Comparison of ENCODE assay signal across 9 mouse cellular contexts in genomic region chr12:79613061-79613788, GRCm38 (mm10).
DNase-seq lines count a peak whose midpoint lies in the region; ATAC-seq and TF ChIP-seq lines count a peak whose summit lies in the region.
"Had no signal": no experiment of that assay in that cellular context is flagged by ENCODE, and none has a peak within 500 bp of the region (broad histone marks: within the 10 kb centered on the region; RNA-seq: fewer than 3 reads in every experiment).

No protein-coding gene starts in this region.

- no peak for DNase-seq in heart, postnatal 14 days
- DNase-seq in G1E (ENCODE audit: low spot score): no peak
- DNase-seq in intestine, embryonic 14.5 days (ENCODE audit: low spot score): peak; percentile 52
- no peak for DNase-seq in urinary bladder, adult 18-20 months (ENCODE audit: low spot score in 2 of 2)
- DNase-seq in ovary, adult 18-20 months (ENCODE audit: low spot score): no peak

- no peaks in the 10 kb centered on the region for H3K79me2 ChIP-seq in macrophage (ENCODE audit: inconsistent target)

- no peak for ATAC-seq in heart, embryonic 11.5 days (replicated peaks; ENCODE audit: insufficient number of reproducible peaks, low FRiP score, low TSS enrichment)
- ATAC-seq in G1E (ENCODE audit: extremely low read depth, insufficient number of reproducible peaks, low FRiP score, poor library complexity, severe bottlenecking): no peak
- peak; percentile 42; the same call in 1 of the 2 replicates for ATAC-seq in embryonic facial prominence, embryonic 15.5 days (ENCODE audit: insufficient number of reproducible peaks, low FRiP score, low TSS enrichment, low read depth)
- peak; percentile 61 for ATAC-seq in intestine, embryonic 14.5 days (replicated peaks; ENCODE audit: low FRiP score, low TSS enrichment, low read depth)

- H3K9ac ChIP-seq in heart, embryonic 11.5 days (ENCODE audit: low read depth, low read length): no peak overlapping the region
- H3K9ac ChIP-seq in embryonic facial prominence, embryonic 15.5 days: no peak overlapping the region
- H3K9ac ChIP-seq in intestine, embryonic 14.5 days (ENCODE audit: low read length): no peak overlapping the region

- no peaks in the 10 kb centered on the region for H3K36me3 ChIP-seq in heart, embryonic 11.5 days (ENCODE audit: control insufficient read depth, insufficient read depth, low read length)
- H3K36me3 ChIP-seq in G1E (replicated peaks) (no peaks in the 10 kb centered on the region), macrophage (ENCODE audit: inconsistent target) (no peaks in the 10 kb centered on the region)
- no peaks in the 10 kb centered on the region for H3K36me3 ChIP-seq in embryonic facial prominence, embryonic 15.5 days
- no peaks in the 10 kb centered on the region for H3K36me3 ChIP-seq in intestine, embryonic 14.5 days (ENCODE audit: control insufficient read depth, insufficient read depth, low read length)

- H3K9me3 ChIP-seq in heart, embryonic 11.5 days (replicated peaks; ENCODE audit: control insufficient read depth, low read length): no peaks in the 10 kb centered on the region
- no peaks in the 10 kb centered on the region for H3K9me3 ChIP-seq in G1E (replicated peaks)
- H3K9me3 ChIP-seq in embryonic facial prominence, embryonic 15.5 days (replicated peaks): no peaks in the 10 kb centered on the region
- H3K9me3 ChIP-seq in intestine, embryonic 14.5 days (ENCODE audit: control insufficient read depth, low read length): no peaks in the 10 kb centered on the region

- peaks cover 22% of the 10 kb centered on the region for H3K4me1 ChIP-seq in heart, embryonic 11.5 days (ENCODE audit: control insufficient read depth, insufficient read depth, low read length)
- H3K4me1 ChIP-seq in G1E (ENCODE audit: insufficient read depth, low read depth, low read length): peaks cover 70% of the 10 kb centered on the region
- H3K4me1 ChIP-seq in embryonic facial prominence, embryonic 15.5 days: peaks cover 55% of the 10 kb centered on the region
- H3K4me1 ChIP-seq in intestine, embryonic 14.5 days (replicated peaks; ENCODE audit: control insufficient read depth, insufficient read depth, low read length): peaks cover 37% of the 10 kb centered on the region

- no peak for TF ChIP-seq CTCF in G1E (IDR thresholded peaks at IDR 0.05; ENCODE audit: low read depth, low read length)

- peak overlapping the region; percentile 32; the same call in 1 of the 2 replicates for H3K27ac ChIP-seq in heart, embryonic 11.5 days (ENCODE audit: low read depth, low read length)
- peak overlapping the region; percentile 86 for H3K27ac ChIP-seq in embryonic facial prominence, embryonic 15.5 days (replicated peaks)
- peak overlapping the region; percentile 59 for H3K27ac ChIP-seq in intestine, embryonic 14.5 days (ENCODE audit: low read depth)
- H3K27ac ChIP-seq in macrophage: peak overlapping the region; percentile 70

- H3K4me3 ChIP-seq in heart, embryonic 11.5 days (ENCODE audit: low read depth, low read length): no peak overlapping the region
- H3K4me3 ChIP-seq in G1E (ENCODE audit: low read depth, low read length) (peak overlapping the region; percentile 60; the same call in 1 of the 2 replicates), macrophage (ENCODE audit: inconsistent target) (no peak overlapping the region)
- no peak overlapping the region for H3K4me3 ChIP-seq in embryonic facial prominence, embryonic 15.5 days (replicated peaks)
- no peak overlapping the region for H3K4me3 ChIP-seq in intestine, embryonic 14.5 days (ENCODE audit: low read depth, low read length)

- H3K4me2 ChIP-seq in heart, embryonic 11.5 days: no peak overlapping the region
- H3K4me2 ChIP-seq in embryonic facial prominence, embryonic 15.5 days (replicated peaks): no peak overlapping the region
- H3K4me2 ChIP-seq in intestine, embryonic 14.5 days (ENCODE audit: low read length): no peak overlapping the region

- WGBS in heart, embryonic 11.5 days (ENCODE audit: insufficient replicate concordance): 83% methylated on average over 8 of the region's 8 CpGs
- 72% methylated on average over 8 of the region's 8 CpGs for WGBS in embryonic facial prominence, embryonic 15.5 days
- WGBS in intestine, embryonic 14.5 days: 89% methylated on average over 8 of the region's 8 CpGs
- WGBS in macrophage (ENCODE audit: missing documents): 85% methylated on average over 8 of the region's 8 CpGs

- intact Hi-C loops in heart, postnatal 14 days (cut with DNase I): loop anchor here (2.0 to 10.0 kb wide), 4 partner anchors 182 to 520 kb away; no protein-coding TSS in a partner anchor

- H3K27me3 ChIP-seq in heart, embryonic 11.5 days (ENCODE audit: control insufficient read depth, insufficient read depth, low read length): no peaks in the 10 kb centered on the region
- no peaks in the 10 kb centered on the region for H3K27me3 ChIP-seq in G1E (ENCODE audit: insufficient read depth, low read length)
- no peaks in the 10 kb centered on the region for H3K27me3 ChIP-seq in embryonic facial prominence, embryonic 15.5 days
- H3K27me3 ChIP-seq in intestine, embryonic 14.5 days (replicated peaks; ENCODE audit: control insufficient read depth, insufficient read depth, low read length): no peaks in the 10 kb centered on the region
- H3K27me3 ChIP-seq: Patski had no signal

Comparison
In these comparisons a context has a peak if more than half of its experiments do, and no peak if none do; other contexts are left out.
1. ATAC-seq: peak in embryonic facial prominence, embryonic 15.5 days (single experiment) and intestine, embryonic 14.5 days (single experiment); none in heart, embryonic 11.5 days (single experiment) and G1E (single experiment).
2. H3K27ac ChIP-seq: peak in every context shown above with its lines; median percentile 86 in embryonic facial prominence, embryonic 15.5 days; 70 in macrophage; 59 in intestine, embryonic 14.5 days; 32 in heart, embryonic 11.5 days.